Mouse (Mus musculus): ENCODE data around the gene Gm7735. TPM values are rescaled to one million over a fixed set of nuclear protein-coding genes. Genes with fewer than 3 reads are reported as not detected.
"Not testable (repeated sequence)": the region's sequence is repeated elsewhere in the genome, so short reads cannot be mapped to it uniquely, and the experiment has no call there.

Gene Gm7735
- polyA plus RNA-seq (2012; fragmentation: generic; extraction: Trizol), result not detected
- long read RNA-seq, experiment 1, result 0 reads
- long read RNA-seq, experiment 2, result 0 reads

DNA sequence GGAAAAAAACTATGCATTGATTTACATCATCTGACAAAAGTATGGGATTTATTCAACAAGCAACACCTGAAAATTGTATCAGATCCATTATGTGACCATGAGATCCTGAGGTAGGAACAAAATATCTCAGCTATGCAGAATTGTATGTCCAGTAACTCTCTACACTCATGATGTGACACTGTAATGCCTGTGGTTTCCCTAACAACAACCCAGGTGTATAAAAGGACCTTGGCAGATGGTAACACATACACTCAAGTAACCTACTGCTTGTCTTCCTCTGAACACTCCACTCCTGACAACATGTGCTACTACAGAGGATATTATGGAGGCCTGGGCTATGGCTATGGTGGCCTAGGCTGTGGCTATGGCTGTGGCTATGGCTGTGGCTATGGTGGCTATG is at the start of gene Gm7735:
Gene Gm7735 (plus strand): TSS at position 301 of the 400 bp plus-strand sequence.
- H3K27me3 ChIP-seq (ENCODE audit: control insufficient read depth, insufficient read depth, insufficient read length); H3K79me2 ChIP-seq (ENCODE audit: control insufficient read depth, insufficient read depth); H3K4me3 ChIP-seq (ENCODE audit: insufficient read depth, poor library complexity, severe bottlenecking): not testable (repeated sequence)

DNA sequence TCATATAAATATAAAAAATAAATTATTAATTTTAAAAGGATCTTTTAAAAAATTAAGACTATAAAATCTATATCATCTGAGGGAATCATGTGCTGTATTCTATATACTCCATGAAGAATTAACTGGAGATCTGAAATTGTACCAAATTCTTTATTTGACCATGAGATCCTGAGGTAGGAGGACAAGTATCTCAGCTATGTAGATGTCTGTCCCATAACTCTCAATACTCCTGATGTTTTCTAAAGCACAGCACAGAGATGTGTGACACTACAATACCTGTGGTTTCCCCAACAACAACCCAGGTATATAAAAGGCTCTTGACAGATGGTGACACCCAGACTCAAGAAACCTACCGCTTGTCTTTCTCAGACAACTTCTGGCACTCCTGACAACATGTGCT is 28.7 kb upstream of the Gm7735 start, which contains the start of gene Gm6358:
Gene Gm6358 (plus strand): TSS at position 301 of the 400 bp plus-strand sequence.
- H3K79me3 ChIP-seq (ENCODE audit: low read depth), result no peaks in the 10 kb centered on the region
- TF ChIP-seq USF1 (IDR thresholded peaks at IDR 0.05; ENCODE audit: low read depth) (no peak), CEBPB (IDR thresholded peaks at IDR 0.05; ENCODE audit: low read depth) (no peak), MAX (IDR thresholded peaks at IDR 0.05) (no peak), CTCF (IDR thresholded peaks at IDR 0.05; ENCODE audit: control insufficient read depth, insufficient read depth, insufficient read length) (no peak), MYOD1 (IDR thresholded peaks at IDR 0.05; ENCODE audit: control insufficient read depth, insufficient read length, low read depth) (no peak), FOSL1 (IDR thresholded peaks at IDR 0.05; ENCODE audit: insufficient read depth, low read length, poor library complexity, severe bottlenecking) (no peak), MYOG (IDR thresholded peaks at IDR 0.05; ENCODE audit: control insufficient read depth, extremely low read depth, insufficient read length) (no peak)
- no peaks in the 10 kb centered on the region for H3K27me3 ChIP-seq (ENCODE audit: control insufficient read depth, insufficient read depth, insufficient read length)

More for the DNA sequence above, at the start of gene Gm7735:
- not testable (repeated sequence) for H3K79me3 ChIP-seq (ENCODE audit: low read depth); H3K36me3 ChIP-seq (ENCODE audit: control insufficient read depth, insufficient read depth); H3ac ChIP-seq (ENCODE audit: control insufficient read depth, insufficient read length, low read depth)

DNA sequence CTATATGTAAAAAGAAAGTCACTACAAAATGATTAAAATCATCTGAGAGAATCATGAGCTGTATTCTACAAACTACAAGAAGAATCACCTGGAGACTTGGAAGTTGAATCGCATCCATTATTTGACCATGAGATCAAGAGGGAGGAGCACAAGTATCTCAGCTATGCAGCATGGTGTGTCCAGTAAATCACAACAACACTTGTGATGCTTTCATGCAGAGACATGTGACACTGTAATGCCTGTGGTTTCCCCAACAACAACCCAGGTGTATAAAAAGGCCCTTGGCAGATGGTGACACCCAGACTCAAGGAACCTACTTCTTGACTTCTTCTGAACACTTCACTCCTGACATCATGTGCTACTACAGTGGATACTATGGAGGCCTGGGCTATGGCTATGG is 18.5 kb upstream of the Gm7735 start, which contains the start of gene Gm10061:
Gene Gm10061 (plus strand): TSS at position 301 of the 400 bp plus-strand sequence.
- Histone ChIP-seq H3K79me3 (ENCODE audit: low read depth) (no peaks in the 10 kb centered on the region), H3K4me3 (ENCODE audit: insufficient read depth, poor library complexity, severe bottlenecking) (no peak within 1 kb of the TSS), H3ac (ENCODE audit: control insufficient read depth, insufficient read length, low read depth) (no peak within 1 kb of the TSS), H3K27me3 (ENCODE audit: control insufficient read depth, insufficient read depth, insufficient read length) (no peaks in the 10 kb centered on the region), H3K79me2 (ENCODE audit: control insufficient read depth, insufficient read depth) (no peaks in the 10 kb centered on the region), H3K36me3 (ENCODE audit: control insufficient read depth, insufficient read depth) (no peaks in the 10 kb centered on the region)
- TF ChIP-seq CTCF (IDR thresholded peaks at IDR 0.05; ENCODE audit: control insufficient read depth, insufficient read depth, insufficient read length) (no peak), MYOG (IDR thresholded peaks at IDR 0.05; ENCODE audit: control insufficient read depth, extremely low read depth, insufficient read length) (no peak), MAX (IDR thresholded peaks at IDR 0.05) (no peak), FOSL1 (IDR thresholded peaks at IDR 0.05; ENCODE audit: insufficient read depth, low read length, poor library complexity, severe bottlenecking) (no peak), USF1 (IDR thresholded peaks at IDR 0.05; ENCODE audit: low read depth) (no peak), CEBPB (IDR thresholded peaks at IDR 0.05; ENCODE audit: low read depth) (no peak), MYOD1 (IDR thresholded peaks at IDR 0.05; ENCODE audit: control insufficient read depth, insufficient read length, low read depth) (no peak)

More for the DNA sequence above, 28.7 kb upstream of the Gm7735 start, which contains the start of gene Gm6358:
- no peaks in the 10 kb centered on the region for H3K36me3 ChIP-seq (ENCODE audit: control insufficient read depth, insufficient read depth)
- no peak within 1 kb of the TSS for H3ac ChIP-seq (ENCODE audit: control insufficient read depth, insufficient read length, low read depth)
- H3K4me3 ChIP-seq (ENCODE audit: insufficient read depth, poor library complexity, severe bottlenecking), result no peak within 1 kb of the TSS
- H3K79me2 ChIP-seq (ENCODE audit: control insufficient read depth, insufficient read depth), result no peaks in the 10 kb centered on the region

DNA sequence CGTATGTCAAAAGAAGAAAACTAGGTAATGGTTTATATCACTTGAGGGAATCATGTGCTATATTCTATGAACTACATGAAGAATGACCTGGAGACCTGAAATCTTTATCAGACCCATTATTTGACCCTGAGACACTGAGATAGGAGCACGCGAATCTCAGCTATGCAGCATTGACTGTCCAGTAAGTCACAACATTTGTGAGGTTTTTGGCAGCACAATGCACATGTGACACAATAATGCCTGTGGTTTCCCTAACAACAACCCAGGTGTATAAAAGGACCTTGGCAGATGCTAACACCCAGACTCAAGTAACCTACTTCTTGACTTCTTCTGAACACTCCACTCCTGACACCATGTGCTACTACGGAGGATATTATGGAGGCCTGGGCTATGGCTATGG is 11.6 kb upstream of the Gm7735 start, which contains the start of gene Gm9789:
Gene Gm9789 (plus strand): TSS at position 301 of the 400 bp plus-strand sequence.
- H3K4me3 ChIP-seq (ENCODE audit: insufficient read depth, poor library complexity, severe bottlenecking), result no peak within 1 kb of the TSS
- H3K36me3 ChIP-seq (ENCODE audit: control insufficient read depth, insufficient read depth), result no peaks in the 10 kb centered on the region
- H3ac ChIP-seq (ENCODE audit: control insufficient read depth, insufficient read length, low read depth), result no peak within 1 kb of the TSS
- TF ChIP-seq USF1 (IDR thresholded peaks at IDR 0.05; ENCODE audit: low read depth) (no peak), MAX (IDR thresholded peaks at IDR 0.05) (no peak), MYOD1 (IDR thresholded peaks at IDR 0.05; ENCODE audit: control insufficient read depth, insufficient read length, low read depth) (no peak), FOSL1 (IDR thresholded peaks at IDR 0.05; ENCODE audit: insufficient read depth, low read length, poor library complexity, severe bottlenecking) (no peak), MYOG (IDR thresholded peaks at IDR 0.05; ENCODE audit: control insufficient read depth, extremely low read depth, insufficient read length) (no peak), CEBPB (IDR thresholded peaks at IDR 0.05; ENCODE audit: low read depth) (no peak), CTCF (IDR thresholded peaks at IDR 0.05; ENCODE audit: control insufficient read depth, insufficient read depth, insufficient read length) (no peak)
- no peaks in the 10 kb centered on the region for H3K79me3 ChIP-seq (ENCODE audit: low read depth)
- H3K79me2 ChIP-seq (ENCODE audit: control insufficient read depth, insufficient read depth), result no peaks in the 10 kb centered on the region
- H3K27me3 ChIP-seq (ENCODE audit: control insufficient read depth, insufficient read depth, insufficient read length), result no peaks in the 10 kb centered on the region

DNA sequence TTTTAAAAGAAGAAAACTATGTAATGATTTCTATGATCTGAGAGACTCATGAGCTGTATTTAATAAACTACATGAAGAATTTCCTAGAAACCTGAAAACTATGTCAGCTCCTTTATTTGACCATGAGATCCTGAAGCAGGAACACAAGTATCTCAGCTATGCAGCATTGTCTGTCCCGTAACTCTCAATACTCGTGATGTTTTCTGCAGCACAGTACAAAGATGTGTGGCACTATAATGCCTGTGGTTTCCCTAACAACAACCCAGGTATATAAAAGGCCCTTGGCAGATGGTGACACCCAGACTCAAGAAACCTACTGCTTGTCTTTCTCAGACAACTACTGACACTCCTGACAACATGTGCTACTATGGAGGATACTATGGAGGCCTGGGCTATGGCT is 5.1 kb downstream of the Gm7735 start, which contains the start of gene 1110057P08Rik:
Gene 1110057P08Rik (plus strand): TSS at position 301 of the 400 bp plus-strand sequence.
- TF ChIP-seq MYOD1 (IDR thresholded peaks at IDR 0.05; ENCODE audit: control insufficient read depth, insufficient read length, low read depth), result no peak
- no peak for TF ChIP-seq MYOG (IDR thresholded peaks at IDR 0.05; ENCODE audit: control insufficient read depth, extremely low read depth, insufficient read length)
- no peak for TF ChIP-seq MAX (IDR thresholded peaks at IDR 0.05)
- TF ChIP-seq USF1 (IDR thresholded peaks at IDR 0.05; ENCODE audit: low read depth), result no peak
- TF ChIP-seq FOSL1 (IDR thresholded peaks at IDR 0.05; ENCODE audit: insufficient read depth, low read length, poor library complexity, severe bottlenecking), result no peak
- no peak for TF ChIP-seq CTCF (IDR thresholded peaks at IDR 0.05; ENCODE audit: control insufficient read depth, insufficient read depth, insufficient read length)
- no peak for TF ChIP-seq CEBPB (IDR thresholded peaks at IDR 0.05; ENCODE audit: low read depth)
- H3K27me3 ChIP-seq (ENCODE audit: control insufficient read depth, insufficient read depth, insufficient read length), result no peaks in the 10 kb centered on the region
- H3K36me3 ChIP-seq (ENCODE audit: control insufficient read depth, insufficient read depth), result no peaks in the 10 kb centered on the region
- H3K4me3 ChIP-seq (ENCODE audit: insufficient read depth, poor library complexity, severe bottlenecking), result no peak within 1 kb of the TSS
- no peaks in the 10 kb centered on the region for H3K79me3 ChIP-seq (ENCODE audit: low read depth)
- no peak within 1 kb of the TSS for H3ac ChIP-seq (ENCODE audit: control insufficient read depth, insufficient read length, low read depth)
- H3K79me2 ChIP-seq (ENCODE audit: control insufficient read depth, insufficient read depth), result no peaks in the 10 kb centered on the region

DNA sequence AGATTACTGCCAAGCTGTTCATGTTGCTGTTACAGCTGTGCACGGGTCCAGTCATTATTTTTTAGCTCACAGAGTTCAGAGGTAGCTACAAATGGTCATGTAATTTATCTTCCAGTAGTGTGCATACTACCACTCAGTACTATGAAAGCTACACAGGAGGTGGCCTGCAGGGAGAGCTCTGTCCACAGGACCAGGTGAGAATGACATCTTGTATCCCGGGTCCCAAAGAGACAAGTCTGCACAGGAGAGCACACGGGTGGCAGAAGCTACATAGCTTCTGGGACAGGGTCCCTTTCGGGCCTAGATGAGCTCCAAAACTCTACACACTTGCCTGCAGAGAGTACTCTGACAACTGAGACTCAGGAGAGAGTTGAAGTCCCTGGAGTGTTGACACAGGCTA is 19.3 kb downstream of the Gm7735 start:
- no peak overlapping the region for H3ac ChIP-seq (ENCODE audit: control insufficient read depth, insufficient read length, low read depth)
- H3K4me3 ChIP-seq (ENCODE audit: insufficient read depth, poor library complexity, severe bottlenecking), result no peak overlapping the region
- no peaks in the 10 kb centered on the region for H3K27me3 ChIP-seq (ENCODE audit: control insufficient read depth, insufficient read depth, insufficient read length)
- TF ChIP-seq CEBPB (IDR thresholded peaks at IDR 0.05; ENCODE audit: low read depth) (no peak), MYOG (IDR thresholded peaks at IDR 0.05; ENCODE audit: control insufficient read depth, extremely low read depth, insufficient read length) (no peak), CTCF (IDR thresholded peaks at IDR 0.05; ENCODE audit: control insufficient read depth, insufficient read depth, insufficient read length) (no peak), USF1 (IDR thresholded peaks at IDR 0.05; ENCODE audit: low read depth) (no peak), FOSL1 (IDR thresholded peaks at IDR 0.05; ENCODE audit: insufficient read depth, low read length, poor library complexity, severe bottlenecking) (no peak), MAX (IDR thresholded peaks at IDR 0.05) (no peak), MYOD1 (IDR thresholded peaks at IDR 0.05; ENCODE audit: control insufficient read depth, insufficient read length, low read depth) (no peak)
- H3K36me3 ChIP-seq (ENCODE audit: control insufficient read depth, insufficient read depth), result no peaks in the 10 kb centered on the region
- no peaks in the 10 kb centered on the region for H3K79me3 ChIP-seq (ENCODE audit: low read depth)
- H3K79me2 ChIP-seq (ENCODE audit: control insufficient read depth, insufficient read depth), result no peaks in the 10 kb centered on the region

All from C2C12 (cell line).